Comparison of ENCODE assay signal across 11 mouse cellular contexts in the genomic region with DNA sequence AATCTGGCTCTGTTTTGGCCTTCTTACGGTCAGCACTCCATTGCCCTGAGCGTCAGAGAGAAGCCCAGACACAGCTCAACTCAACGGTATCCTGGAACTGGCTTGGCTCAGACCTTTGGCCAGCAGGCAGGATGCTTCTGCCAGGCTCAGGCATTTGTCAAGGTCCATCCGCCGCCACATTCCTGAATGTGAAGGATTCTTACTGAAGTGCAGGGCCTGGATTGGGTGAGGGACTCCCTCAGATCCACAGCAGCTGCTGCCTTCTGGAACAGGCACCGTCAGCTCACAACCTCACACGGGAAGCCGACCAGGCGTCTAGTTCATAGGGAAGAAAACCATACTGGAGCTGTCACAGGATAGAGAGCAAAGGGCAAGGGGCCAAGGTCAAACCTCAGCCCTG.
DNase-seq lines count a peak whose midpoint lies in the region; ATAC-seq and TF ChIP-seq lines count a peak whose summit lies in the region.
"Had no signal": no experiment of that assay in that cellular context is flagged by ENCODE, and none has a peak within 500 bp of the region (broad histone marks: within the 10 kb centered on the region; RNA-seq: fewer than 3 reads in every experiment).

No protein-coding gene starts in this region.

- peaks cover 17% of the 10 kb centered on the region for H3K4me1 ChIP-seq in heart, embryonic 15.5 days (replicated peaks)
- H3K4me1 ChIP-seq in limb, embryonic 12.5 days (replicated peaks) = peaks cover 34% of the 10 kb centered on the region
- H3K4me1 ChIP-seq in forebrain, postnatal 0 days (ENCODE audit: insufficient read depth) = no peaks in the 10 kb centered on the region
- H3K4me1 ChIP-seq: neural tube, embryonic 13.5 days had no signal

- no peak; the same call in 1 of the 2 replicates for ATAC-seq in heart, embryonic 15.5 days (replicated peaks; ENCODE audit: insufficient number of reproducible peaks, insufficient read depth, low FRiP score, low read depth)
- ATAC-seq in limb, embryonic 12.5 days (ENCODE audit: insufficient number of reproducible peaks, insufficient read depth, low FRiP score, low TSS enrichment, low read depth) = no peak
- no peak for ATAC-seq in forebrain, postnatal 0 days
- no peak for ATAC-seq in CD4-positive, CD25-positive, alpha-beta regulatory T cell, adult 4 months

- no peak for TF ChIP-seq CTCF in forebrain, postnatal 0 days (IDR thresholded peaks at IDR 0.05; ENCODE audit: low read depth)

- H3K9ac ChIP-seq in heart, embryonic 15.5 days = no peak overlapping the region
- no peak overlapping the region for H3K9ac ChIP-seq in limb, embryonic 12.5 days (replicated peaks)
- H3K9ac ChIP-seq in forebrain, postnatal 0 days = no peak overlapping the region
- H3K9ac ChIP-seq: neural tube, embryonic 13.5 days had no signal

- no peak overlapping the region for H3K4me3 ChIP-seq in heart, embryonic 15.5 days
- H3K4me3 ChIP-seq in limb, embryonic 12.5 days (replicated peaks) = no peak overlapping the region
- no peak overlapping the region for H3K4me3 ChIP-seq in forebrain, postnatal 0 days (ENCODE audit: low read depth, low read length)
- H3K4me3 ChIP-seq: erythroblast, embryonic 14.5 days; left cerebral cortex, adult 2 months; neural tube, embryonic 13.5 days had no signal

- DNase-seq in adrenal gland, adult 2 months = peak; percentile 58
- no peak for DNase-seq in adrenal gland, adult 18-20 months (ENCODE audit: low spot score in 2 of 2)
- DNase-seq in Muller cell, postnatal 12 days (ENCODE audit: inconsistent ontology term) = peak; percentile 76
- no peak for DNase-seq in thymus, postnatal 4 days
- DNase-seq in forebrain, postnatal 0 days = no peak

- H3K36me3 ChIP-seq in heart, embryonic 15.5 days = no peaks in the 10 kb centered on the region
- no peaks in the 10 kb centered on the region for H3K36me3 ChIP-seq in limb, embryonic 12.5 days
- no peaks in the 10 kb centered on the region for H3K36me3 ChIP-seq in forebrain, postnatal 0 days (ENCODE audit: insufficient read depth)
- H3K36me3 ChIP-seq: neural tube, embryonic 13.5 days had no signal

- H3K9me3 ChIP-seq in heart, embryonic 15.5 days (replicated peaks) = no peaks in the 10 kb centered on the region
- no peaks in the 10 kb centered on the region for H3K9me3 ChIP-seq in limb, embryonic 12.5 days
- H3K9me3 ChIP-seq in forebrain, postnatal 0 days (ENCODE audit: low read length) = no peaks in the 10 kb centered on the region
- H3K9me3 ChIP-seq: neural tube, embryonic 13.5 days had no signal

- H3K27ac ChIP-seq in heart, embryonic 15.5 days = 0 out of 2 replicates have a peak overlapping the region, but pooled peaks have one; percentile 16
- 0 out of 2 replicates have a peak overlapping the region, but pooled peaks have one; percentile 7 for H3K27ac ChIP-seq in limb, embryonic 12.5 days
- H3K27ac ChIP-seq in forebrain, postnatal 0 days (ENCODE audit: low read depth, low read length) = no peak overlapping the region
- H3K27ac ChIP-seq: left cerebral cortex, adult 2 months; neural tube, embryonic 13.5 days had no signal

- H3K4me2 ChIP-seq in heart, embryonic 15.5 days = no peak overlapping the region
- H3K4me2 ChIP-seq in limb, embryonic 12.5 days = no peak overlapping the region
- no peak overlapping the region for H3K4me2 ChIP-seq in forebrain, postnatal 0 days (ENCODE audit: low read depth)
- H3K4me2 ChIP-seq: neural tube, embryonic 13.5 days had no signal

- 35% methylated on average over 9 of the region's 9 CpGs for WGBS in heart, embryonic 15.5 days
- 50% methylated on average over 9 of the region's 9 CpGs for WGBS in limb, embryonic 12.5 days
- 78% methylated on average over 9 of the region's 9 CpGs for WGBS in forebrain, postnatal 0 days

- peaks cover 9% of the 10 kb centered on the region; the same call in 1 of the 2 replicates for H3K27me3 ChIP-seq in heart, embryonic 15.5 days
- H3K27me3 ChIP-seq in limb, embryonic 12.5 days = peaks cover 63% of the 10 kb centered on the region
- no peaks in the 10 kb centered on the region for H3K27me3 ChIP-seq in forebrain, postnatal 0 days (ENCODE audit: insufficient read depth, low read length)
- H3K27me3 ChIP-seq: neural tube, embryonic 13.5 days had no signal

Comparison
In these comparisons a context has a peak if more than half of its experiments do, and no peak if none do; other contexts are left out.
1. DNase-seq: peak in adrenal gland, adult 2 months (single experiment) and Muller cell, postnatal 12 days (single experiment); none in adrenal gland, adult 18-20 months (0 of 2), thymus, postnatal 4 days (single experiment) and forebrain, postnatal 0 days (single experiment).